Mouse (Mus musculus) layer of hippocampus, postnatal 10 days (tissue): ENCODE data around the gene Slx1b. TPM values are rescaled to one million over a fixed set of nuclear protein-coding genes. Genes with fewer than 3 reads are reported as not detected.
A peak's percentile ranks its signal among the peaks of the same experiment; 100 is the strongest.

ENCODE experiments used
- DNase-seq, 2 experiments: peaks; one replicate each; pipeline ENCODE4 v3.0.0; 2021; ENCODE audit warnings: low spot score in 2 of 2
- total RNA-seq, 2 experiments: library from RNA; stranded (reverse); gene quantifications; 2 replicates each; pipeline ENCODE4 v1.2.3; 2021

The Slx1b gene
- total RNA-seq, 2 experiments from 2014 or later = 20.1 to 21.5 TPM

- DNase-seq = no peak
These were observed 18.9 kb downstream of the Slx1b start for GRCm38 (mm10) chr7:126676631-126677220.

GRCm38 (mm10) chr7:126676207-126676606 is 19.4 kb downstream of the Slx1b start, which contains the start of gene Sult1a1:
TSS of gene Sult1a1 (minus strand) at chr7:126676432.
- DNase-seq = no peak

DNA sequence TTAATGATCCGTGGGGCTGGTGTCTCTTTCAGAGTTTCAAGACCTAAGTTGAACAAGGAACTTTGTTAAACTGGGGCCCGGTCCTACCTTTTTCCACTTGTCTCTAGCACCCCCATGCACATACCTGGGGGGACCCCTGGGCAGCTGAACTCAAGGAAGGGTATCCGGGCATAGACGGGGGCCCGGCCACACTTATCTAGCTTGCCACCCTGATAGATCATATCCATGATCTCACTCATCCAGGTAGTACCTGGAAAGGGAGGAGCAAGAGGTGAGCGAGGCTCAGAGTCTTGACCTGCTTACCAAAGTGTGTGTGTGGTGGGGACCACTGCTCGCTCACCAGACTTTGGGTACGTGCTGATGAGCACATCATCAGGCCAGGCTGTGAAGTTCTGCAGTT is 20.5 kb downstream of the Slx1b start:
- no peak for DNase-seq

GRCm38 (mm10) chr7:126672111-126672510 is 23.5 kb downstream of the Slx1b start:
- no peak for DNase-seq

- DNase-seq = no peak
These were observed 25.4 kb downstream of the Slx1b start for GRCm38 (mm10) chr7:126670152-126670551.

- no peak for DNase-seq
These were observed 27.1 kb downstream of the Slx1b start for GRCm38 (mm10) chr7:126668452-126668851.

DNA sequence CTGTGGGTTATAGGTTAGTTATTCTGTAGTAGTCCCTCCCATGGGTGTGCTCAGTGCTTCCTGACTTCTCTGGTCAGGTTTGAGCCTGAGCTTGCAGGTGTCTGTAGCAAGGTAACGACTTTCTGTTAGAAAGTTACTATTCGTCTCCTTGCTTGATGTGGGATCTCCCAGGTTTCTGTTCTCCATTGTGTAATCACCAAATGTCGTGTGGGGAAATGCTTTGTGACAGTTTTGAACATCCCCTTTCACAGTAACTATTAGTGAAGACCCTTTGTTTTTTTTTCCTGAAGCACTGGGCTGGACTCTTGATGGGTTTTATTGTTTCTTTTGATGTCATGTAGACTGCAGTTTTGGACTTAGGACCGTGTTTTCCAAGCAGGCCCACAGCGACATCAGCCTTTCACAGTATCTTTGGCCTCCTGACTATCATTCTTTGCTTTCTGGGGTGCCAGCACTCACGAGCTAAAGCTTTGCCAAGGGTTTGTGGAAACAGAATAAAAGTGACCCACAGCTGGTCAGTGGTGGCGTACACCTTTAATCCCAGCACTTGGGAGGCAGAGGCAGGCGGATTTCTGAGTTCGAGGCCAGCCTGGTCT is 28.0 kb downstream of the Slx1b start:
- DNase-seq = no peak

GRCm38 (mm10) chr7:126665269-126665668 is 30.3 kb downstream of the Slx1b start:
- no peak for DNase-seq

GRCm38 (mm10) chr7:126663646-126664045 is 31.9 kb downstream of the Slx1b start:
- DNase-seq = no peak

- DNase-seq = no peak
These were observed 35.8 kb downstream of the Slx1b start for GRCm38 (mm10) chr7:126659771-126660170.

GRCm38 (mm10) chr7:126657522-126657921 is 38.1 kb downstream of the Slx1b start:
- no peak for DNase-seq

DNA sequence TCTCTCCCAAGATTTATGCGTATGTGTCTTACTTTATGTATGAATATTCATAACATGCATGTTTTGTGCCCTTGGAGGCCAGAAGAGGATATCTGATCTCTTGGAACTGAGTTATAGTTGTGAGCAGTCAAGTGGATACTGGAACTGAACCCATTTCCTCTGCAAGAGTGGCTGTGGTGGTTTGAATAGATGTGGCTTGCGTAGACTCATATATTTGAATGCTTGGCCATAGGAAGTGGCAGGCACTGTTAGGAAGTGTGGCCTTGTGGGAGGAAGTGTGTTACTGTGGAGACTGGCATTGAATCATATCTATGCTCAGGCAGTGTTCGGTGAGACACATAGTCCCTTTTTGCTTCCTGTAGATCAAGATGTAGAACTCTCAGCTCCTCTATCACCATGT is 39.9 kb downstream of the Slx1b start:
- DNase-seq = no peak

DNA sequence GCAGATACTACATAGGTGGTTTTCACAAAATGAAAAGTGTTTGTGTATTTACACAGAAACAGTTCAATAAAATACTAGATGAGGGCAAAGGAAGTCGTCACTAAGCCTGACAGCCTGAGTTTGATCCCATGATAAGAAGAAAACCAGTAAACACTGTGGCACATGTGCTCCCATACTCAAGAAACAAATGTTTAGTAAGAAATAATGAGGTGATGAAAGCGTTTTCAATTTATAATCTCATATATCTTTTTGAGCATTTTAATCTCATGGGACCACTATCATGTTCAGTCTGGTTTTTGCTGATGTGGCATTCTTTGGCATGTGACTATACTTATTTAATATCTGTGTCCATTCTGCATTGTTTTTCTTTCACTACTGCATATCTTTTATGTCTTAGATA is 41.6 kb downstream of the Slx1b start:
- DNase-seq = no peak

- no peak for DNase-seq
These were observed 44.7 kb downstream of the Slx1b start for GRCm38 (mm10) chr7:126650852-126651251.

GRCm38 (mm10) chr7:126649231-126650051 is 46.1 kb downstream of the Slx1b start, which contains the start of gene Sgf29:
TSS of gene Sgf29 (plus strand) at chr7:126649309.
- peak; percentile 90 to 96 for DNase-seq

- DNase-seq = no peak
These were observed 47.1 kb downstream of the Slx1b start for GRCm38 (mm10) chr7:126648486-126648885.

GRCm38 (mm10) chr7:126645708-126646107 is 49.9 kb downstream of the Slx1b start:
- no peak for DNase-seq

DNA sequence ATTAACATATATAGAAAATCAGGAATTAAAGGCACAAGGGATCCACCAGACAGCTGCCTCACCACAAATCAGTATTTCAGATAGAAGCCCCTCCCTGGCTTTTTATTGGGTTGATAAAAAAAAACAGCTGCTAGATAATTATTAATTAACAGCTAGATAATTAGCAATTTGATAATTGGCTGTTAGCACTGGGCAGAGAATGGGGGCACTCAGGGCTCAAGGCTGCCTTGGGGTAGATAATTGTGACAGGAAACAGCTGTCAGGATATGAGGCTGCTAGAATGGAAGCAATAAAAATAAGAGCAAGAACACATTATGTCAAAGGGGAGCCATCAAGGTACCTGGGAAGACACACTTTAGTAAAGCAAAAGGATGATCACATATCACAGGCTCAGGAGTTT is 50.7 kb downstream of the Slx1b start:
- no peak for DNase-seq

- no peak for DNase-seq
These were observed 51.2 kb downstream of the Slx1b start for GRCm38 (mm10) chr7:126644345-126644744.

DNA sequence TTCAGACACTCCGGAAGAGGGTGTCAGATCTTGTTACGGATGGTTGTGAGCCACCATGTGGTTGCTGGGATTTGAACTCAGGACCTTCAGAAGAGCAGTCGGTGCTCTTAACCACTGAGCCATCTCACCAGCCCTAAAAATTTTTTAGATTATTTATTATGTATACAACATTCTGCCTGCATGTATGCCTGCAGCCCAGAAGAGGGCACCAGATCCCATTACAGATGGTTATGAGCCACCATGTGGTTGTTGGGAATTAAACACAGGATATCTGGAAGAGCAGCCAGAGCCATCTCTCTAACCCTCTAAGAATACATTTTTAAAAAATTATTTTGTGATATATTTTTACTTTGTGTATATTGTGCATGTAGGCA is 52.4 kb downstream of the Slx1b start:
- DNase-seq = peak; percentile 28 to 46

GRCm38 (mm10) chr7:126642545-126643243 is 52.9 kb downstream of the Slx1b start:
- DNase-seq = no peak
